Mouse (Mus musculus) ovary, postnatal 36 days (tissue): ENCODE results near the gene Rps6ka4.

Source experiments
- DNase-seq: peaks from one replicate; pipeline ENCODE4 v3.0.0; 2022; ENCODE audit warnings: low spot score, mixed read lengths

The Rps6ka4 gene

GRCm38 (mm10) chr19:6851497-6851896 is 11.1 kb upstream of the Rps6ka4 start:
- DNase-seq, result no peak

DNA sequence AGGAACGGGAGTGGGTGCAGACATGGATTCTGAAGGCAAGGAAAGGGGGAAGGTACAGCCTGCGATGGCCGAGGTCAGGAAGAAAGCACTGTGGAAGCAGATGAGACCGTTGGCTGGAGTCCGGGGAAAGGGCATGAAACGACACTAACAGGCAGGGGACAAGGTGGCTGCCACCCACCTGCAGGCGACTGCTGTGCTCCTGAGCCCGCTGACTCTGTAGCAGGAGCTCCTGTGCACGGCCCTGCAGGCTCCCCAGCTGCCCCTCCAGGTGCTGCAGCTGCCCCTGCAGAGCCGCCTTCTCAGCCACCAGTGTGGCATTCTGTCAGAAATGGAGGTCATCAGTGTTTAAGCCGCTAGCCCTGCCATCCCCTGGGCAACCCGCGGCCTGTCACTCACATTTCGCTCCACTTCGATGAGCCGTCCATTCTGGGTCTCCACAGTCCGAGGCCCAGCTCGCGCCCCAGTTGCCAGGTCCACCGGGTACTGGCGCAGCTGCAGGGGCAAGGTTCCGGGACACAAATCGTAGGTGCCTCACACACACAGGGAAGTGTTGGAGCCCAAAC is 9.2 kb upstream of the Rps6ka4 start:
- no peak for DNase-seq

DNA sequence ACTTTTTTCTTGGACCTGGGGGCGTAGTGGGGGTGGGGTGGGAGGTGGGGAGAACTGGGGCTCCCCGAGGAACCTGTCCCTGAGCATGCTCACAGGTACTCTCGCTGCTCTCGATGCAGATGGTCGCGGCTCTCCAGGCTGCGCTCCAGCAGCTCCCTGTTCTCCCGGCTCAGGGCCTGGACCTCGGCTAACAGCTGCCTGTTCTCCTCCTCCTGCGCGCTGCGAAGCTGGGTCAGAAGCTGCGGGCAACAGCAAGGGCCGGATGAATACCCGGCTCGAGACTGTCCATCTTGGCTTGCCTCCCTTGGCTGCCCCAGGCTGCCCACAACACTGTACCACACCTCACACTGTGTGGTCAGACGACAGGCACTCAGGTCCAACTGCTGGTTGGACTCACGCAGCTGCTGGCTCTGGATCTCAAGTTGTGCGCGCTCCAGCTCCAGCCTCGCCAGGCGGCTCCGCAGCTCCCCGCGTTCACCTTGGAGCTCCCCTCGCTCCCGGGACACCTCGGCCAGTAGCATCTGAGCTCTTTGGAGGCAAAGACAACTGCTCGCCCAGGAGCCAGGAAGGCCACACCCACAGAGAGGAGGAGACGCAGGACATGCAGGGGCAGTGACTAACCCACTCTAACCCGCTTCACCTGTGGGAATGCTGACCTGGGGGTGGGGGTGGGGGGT is 7.5 kb upstream of the Rps6ka4 start:
- no peak for DNase-seq

GRCm38 (mm10) chr19:6846050-6846449 is 5.6 kb upstream of the Rps6ka4 start:
- no peak for DNase-seq

- no peak for DNase-seq
These were observed 1.9 kb upstream of the Rps6ka4 start for GRCm38 (mm10) chr19:6842353-6842752.

DNA sequence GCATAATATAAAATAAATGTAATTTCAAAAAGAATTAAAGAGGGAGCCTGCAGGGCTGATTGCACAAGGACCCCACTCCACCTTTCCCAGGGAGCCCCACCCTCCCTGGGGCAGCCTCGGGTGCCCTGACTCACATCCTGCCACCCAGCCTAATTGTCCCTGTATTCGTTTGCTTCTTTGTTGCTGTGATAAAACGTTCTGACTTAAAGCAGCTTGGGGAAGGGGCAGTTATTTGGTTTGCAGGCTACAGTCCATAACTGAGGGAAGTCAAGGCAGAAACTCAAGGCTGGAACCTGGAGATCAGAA is 809 bp upstream of the Rps6ka4 start:
- DNase-seq, result no peak

DNA sequence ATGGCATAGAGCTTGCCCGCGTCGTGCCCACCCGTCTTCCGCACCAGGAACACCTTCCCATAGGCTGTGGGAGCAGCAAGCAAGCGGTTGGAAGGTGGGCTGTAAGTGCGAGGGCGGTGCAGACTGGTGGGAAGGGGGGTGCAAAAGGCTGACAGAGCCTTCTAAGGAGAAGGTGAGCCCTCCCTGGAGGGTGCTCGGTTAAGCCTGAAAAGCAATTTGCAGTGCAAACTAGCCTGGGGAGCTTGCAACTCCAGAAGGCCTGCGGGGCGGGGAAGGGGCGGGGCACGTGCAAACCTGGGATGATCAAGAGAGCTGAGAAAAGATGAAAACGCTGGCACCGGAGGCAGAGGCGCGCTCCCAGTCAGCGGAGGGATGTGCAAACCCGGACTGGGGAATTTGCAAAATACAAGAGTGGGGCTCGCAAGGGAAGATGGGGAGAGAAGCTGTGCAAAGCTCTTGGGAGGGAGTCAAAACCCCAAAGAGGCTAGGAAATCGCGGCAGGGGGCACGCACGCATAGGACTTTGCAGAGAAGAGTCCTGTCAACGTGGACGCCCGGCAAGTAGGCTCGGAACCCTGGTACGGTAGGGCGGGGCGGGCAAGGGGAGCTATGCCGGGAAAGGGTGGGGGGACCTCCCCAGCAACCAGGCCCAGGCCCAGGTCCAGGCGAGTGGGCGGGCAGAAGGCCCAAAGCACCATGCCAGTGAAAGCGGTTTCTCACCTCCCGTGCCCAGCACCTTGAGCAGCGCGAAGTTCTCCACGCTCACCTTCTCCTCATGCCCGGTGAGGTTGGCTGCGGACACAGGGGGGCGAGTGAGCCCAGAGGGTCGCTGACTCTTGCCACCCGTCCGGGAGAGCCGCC is 591 bp downstream of the Rps6ka4 start:
- DNase-seq, result no peak

- DNase-seq, result no peak
These were observed 8.1 kb downstream of the Rps6ka4 start for GRCm38 (mm10) chr19:6832363-6832762.

GRCm38 (mm10) chr19:6831331-6831730 is 9.1 kb downstream of the Rps6ka4 start:
- DNase-seq, result no peak

GRCm38 (mm10) chr19:6830556-6831316 is 9.7 kb downstream of the Rps6ka4 start:
- no peak for DNase-seq

GRCm38 (mm10) chr19:6829870-6830555 is 10.4 kb downstream of the Rps6ka4 start:
- no peak for DNase-seq

GRCm38 (mm10) chr19:6829069-6829468 is 11.4 kb downstream of the Rps6ka4 start:
- DNase-seq, result no peak

DNA sequence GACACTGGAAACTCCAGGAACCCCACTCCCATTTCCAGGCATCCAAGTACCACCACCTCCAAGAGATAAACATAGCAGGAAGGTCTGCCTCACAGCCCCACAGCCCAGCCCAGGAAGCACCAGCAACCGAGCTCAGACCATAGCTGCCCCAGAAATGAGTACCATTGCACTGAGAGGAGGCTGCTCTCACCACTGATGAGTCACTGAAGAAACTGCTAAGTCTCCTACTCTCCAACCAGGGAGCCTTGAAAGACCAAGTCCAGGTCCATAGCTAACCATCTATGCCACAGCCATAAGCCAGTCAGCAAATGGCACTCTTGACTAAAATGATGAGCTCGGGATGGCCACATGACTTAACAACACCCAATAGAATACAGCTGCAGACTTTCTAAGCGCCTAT is 13.8 kb downstream of the Rps6ka4 start:
- no peak for DNase-seq

DNA sequence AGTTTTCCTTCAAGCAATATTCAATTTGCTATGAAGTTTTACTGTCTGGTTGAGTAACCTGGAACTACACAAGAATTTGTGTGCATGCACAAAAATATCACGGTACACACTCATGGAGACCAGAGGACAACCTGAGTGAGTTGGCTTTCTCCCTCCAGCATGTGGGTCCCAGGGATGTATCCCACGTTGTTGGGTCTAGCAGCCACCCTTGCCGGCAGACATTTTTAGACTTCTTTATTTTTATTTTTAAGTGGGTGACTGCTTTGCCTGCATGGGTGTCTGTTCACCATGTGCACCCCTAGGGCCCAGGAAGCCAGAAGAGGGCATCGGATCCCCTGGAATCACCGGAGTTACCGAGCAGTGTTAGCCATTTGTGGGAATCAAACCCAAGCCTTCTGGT is 15.1 kb downstream of the Rps6ka4 start:
- DNase-seq, result no peak

DNA sequence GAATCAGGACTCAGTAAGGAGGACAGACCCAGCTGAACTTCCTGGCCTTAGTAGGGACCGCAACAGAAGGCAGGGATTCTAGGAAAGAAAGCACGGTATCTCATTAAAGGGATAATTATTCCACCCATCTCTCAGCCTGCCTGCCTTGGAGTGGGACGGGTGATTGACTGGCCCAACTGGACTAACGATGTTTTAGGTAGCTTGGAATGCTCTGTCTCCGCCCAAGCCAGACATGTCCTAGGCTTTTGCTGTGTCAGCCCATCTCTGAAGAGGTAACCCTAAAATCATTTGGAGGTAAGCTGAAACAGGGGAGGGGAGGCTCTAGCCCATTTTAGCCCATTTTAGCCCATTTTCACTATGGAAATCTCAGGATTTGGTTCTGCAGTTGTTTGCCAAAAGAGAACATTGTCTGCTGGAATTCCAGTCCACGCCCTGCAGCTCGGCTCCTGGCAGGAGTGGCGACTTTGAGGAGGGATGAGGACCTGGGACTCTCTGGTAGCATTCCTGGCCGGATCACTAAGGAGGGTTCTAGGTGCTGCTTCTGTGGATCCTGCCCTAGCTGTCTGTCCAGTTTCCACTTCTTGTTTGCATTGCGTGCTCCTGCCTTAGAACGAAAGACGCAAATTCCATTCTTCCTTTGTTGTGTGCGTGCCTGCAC is 19.8 kb downstream of the Rps6ka4 start:
- DNase-seq, result no peak

DNA sequence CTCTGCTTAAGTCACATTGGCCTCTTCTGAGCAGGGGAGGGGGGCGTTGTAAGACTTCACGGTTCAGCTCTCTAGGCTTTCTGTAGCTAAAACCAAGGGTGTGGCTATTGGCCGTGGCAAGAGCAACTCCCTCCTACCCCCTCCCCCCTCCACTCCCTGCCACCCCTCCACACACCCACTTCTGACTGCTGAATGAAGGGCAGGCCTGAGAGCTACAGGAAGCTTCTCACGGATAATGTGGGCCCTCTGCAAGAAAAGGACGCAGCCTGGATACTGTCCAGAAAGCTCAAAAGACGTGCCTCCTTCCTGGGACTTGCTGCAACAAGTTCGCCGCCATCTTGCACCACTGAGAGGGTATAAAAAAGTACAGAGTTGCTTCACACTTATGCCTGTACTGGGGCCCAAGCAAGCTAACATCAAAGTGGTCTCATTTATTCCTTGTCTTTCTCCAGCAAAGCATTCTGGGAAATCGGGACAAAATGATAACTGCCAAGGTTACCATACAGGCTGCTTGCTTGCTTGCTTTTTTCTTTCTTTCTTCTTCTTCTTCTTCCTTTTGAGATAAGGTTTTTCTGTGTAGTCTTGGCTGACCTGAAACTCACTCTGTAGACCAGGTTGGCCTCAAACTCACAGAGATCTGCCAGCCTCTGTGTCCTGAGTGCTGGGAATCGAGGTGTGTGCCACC is 21.2 kb downstream of the Rps6ka4 start:
- DNase-seq, result no peak

GRCm38 (mm10) chr19:6814958-6815357 is 25.5 kb downstream of the Rps6ka4 start:
- no peak for DNase-seq

DNA sequence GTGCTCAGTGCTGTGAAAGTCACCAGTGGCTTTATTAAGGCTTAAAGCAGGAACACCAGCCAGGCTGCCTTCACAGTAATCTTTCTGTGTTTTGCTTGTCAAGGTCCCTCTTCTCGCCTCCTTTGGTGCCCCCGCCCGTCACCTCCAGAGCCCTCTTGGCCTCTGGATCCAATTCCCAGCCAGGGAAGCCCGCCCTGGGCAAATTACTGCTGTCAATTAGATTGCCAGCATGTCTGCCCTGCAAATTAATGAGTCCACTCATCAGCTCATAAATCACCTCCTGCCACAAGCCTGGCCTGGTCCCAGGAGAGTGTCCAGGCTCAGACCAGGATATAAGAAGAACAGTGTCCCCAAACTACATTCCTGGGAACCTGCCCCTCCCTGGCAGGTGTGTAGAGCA is 26.1 kb downstream of the Rps6ka4 start:
- DNase-seq, result no peak
